Mouse (Mus musculus) bone marrow, adult 2 months (tissue): ENCODE measurements around the gene Olfr194. TPM values are rescaled to one million over a fixed set of nuclear protein-coding genes. Genes with fewer than 3 reads are reported as not detected.
"Not testable (repeated sequence)": the region's sequence is repeated elsewhere in the genome, so short reads cannot be mapped to it uniquely, and the experiment has no call there.

ENCODE experiments used
- H3K27ac ChIP-seq: fragments of 200-500 bp; 2 replicates; pipeline ENCODE4 v1.5.1; 2012; ENCODE audit warnings: low read depth, mild to moderate bottlenecking, control low read depth, inconsistent platforms, low read length; ENCODE audit not compliant: control insufficient read depth, poor library complexity, insufficient read depth
- H3K4me1 ChIP-seq: fragments of 200-500 bp; 2 replicates; pipeline ENCODE4 v1.6.1; 2011; ENCODE audit warnings: low read length; ENCODE audit not compliant: control insufficient read depth, insufficient read depth
- H3K4me3 ChIP-seq: fragments of 200-500 bp; replicated peaks from 2 replicates; pipeline ENCODE3; 2011; ENCODE audit warnings: mild to moderate bottlenecking, low read depth, low read length, control low read depth; ENCODE audit not compliant: control insufficient read depth
- CTCF ChIP-seq: fragments of 200-500 bp; IDR thresholded peaks from 2 replicates; pipeline ENCODE4 v1.5.1; 2011; ENCODE audit warnings: low read length, control low read depth; ENCODE audit not compliant: control insufficient read depth, insufficient read depth
- POLR2A ChIP-seq: fragments of 200-500 bp; IDR thresholded peaks from 2 replicates; pipeline ENCODE4 v1.6.1; 2011; ENCODE audit warnings: low read depth, mild to moderate bottlenecking, control low read depth, low read length, borderline replicate concordance; ENCODE audit not compliant: control insufficient read depth
- WGBS: fragments of 180-500 bp; shearing (Covaris S2); methylation state at CpG from one replicate; pipeline ENCODE4 v1.1.7; 2018; 5-methylcytosine and 5-hydroxymethylcytosine counted together
- polyA plus RNA-seq: library from polyadenylated mRNA; stranded (reverse); fragments of >200 nt; gene quantifications from 2 replicates; pipeline ENCODE4 v1.2.4, GENCODE M21; 2011; ENCODE audit warnings: low replicate concordance; ENCODE audit not compliant: missing spikeins, insufficient read depth, insufficient read length

The Olfr194 gene
- polyA plus RNA-seq, result not detected in 2 replicates

- Histone ChIP-seq H3K27ac (no peak within 1 kb of the TSS), H3K4me1 (no peaks in the 10 kb centered on the region), H3K4me3 (no peak within 1 kb of the TSS)
- TF ChIP-seq POLR2A (no peak), CTCF (no peak)
Observed at GRCm38 (mm10) chr16:59120969-59121368, at the start of gene Olfr194. Gene Olfr194 (minus strand): TSS chr16:59121069.

GRCm38 (mm10) chr16:59170354-59170753 lies 49.5 kb upstream of the Olfr194 start, which contains the start of gene Olfr196:
Gene Olfr196 (minus strand): TSS chr16:59170454.
- TF ChIP-seq POLR2A (no peak), CTCF (no peak)
- no peaks in the 10 kb centered on the region for H3K4me1 ChIP-seq
- H3K4me3 ChIP-seq, result no peak within 1 kb of the TSS
- H3K27ac ChIP-seq, result no peak within 1 kb of the TSS
- 60% methylated on average over 3 of the region's 3 CpGs for WGBS

GRCm38 (mm10) chr16:59151996-59152395 lies 31.1 kb upstream of the Olfr194 start:
- no peak overlapping the region for H3K4me3 ChIP-seq
- H3K4me1 ChIP-seq, result no peaks in the 10 kb centered on the region
- H3K27ac ChIP-seq, result no peak overlapping the region
- WGBS, result 74% methylated on average over 2 of the region's 2 CpGs
- TF ChIP-seq POLR2A, result no peak
- TF ChIP-seq CTCF, result no peak

- TF ChIP-seq CTCF, result no peak
- TF ChIP-seq POLR2A, result no peak
- WGBS, result 77% methylated on average over 1 of the region's 1 CpGs
- Histone ChIP-seq H3K27ac (no peak within 1 kb of the TSS), H3K4me1 (no peaks in the 10 kb centered on the region), H3K4me3 (no peak within 1 kb of the TSS)
Observed at GRCm38 (mm10) chr16:59146746-59147145, 25.9 kb upstream of the Olfr194 start, which contains the start of gene Olfr195. Gene Olfr195 (plus strand): TSS chr16:59147046.

- no peaks in the 10 kb centered on the region for H3K4me1 ChIP-seq
- no peak overlapping the region for H3K27ac ChIP-seq
- TF ChIP-seq CTCF (no peak), POLR2A (no peak)
- H3K4me3 ChIP-seq, result no peak overlapping the region
Observed at GRCm38 (mm10) chr16:59141105-59141504, 20.2 kb upstream of the Olfr194 start.

GRCm38 (mm10) chr16:59130740-59131139 lies 9.9 kb upstream of the Olfr194 start:
- TF ChIP-seq CTCF (no peak), POLR2A (no peak)
- Histone ChIP-seq H3K27ac (no peak overlapping the region), H3K4me3 (no peak overlapping the region), H3K4me1 (no peaks in the 10 kb centered on the region)
- WGBS, result 79% methylated on average over 1 of the region's 1 CpGs

- TF ChIP-seq CTCF, result no peak
- no peak for TF ChIP-seq POLR2A
- no peaks in the 10 kb centered on the region for H3K4me1 ChIP-seq
- no peak within 1 kb of the TSS for H3K4me3 ChIP-seq
- 70% methylated on average over 1 of the region's 1 CpGs for WGBS
- no peak within 1 kb of the TSS for H3K27ac ChIP-seq
Observed at GRCm38 (mm10) chr16:59111781-59112180, 9.1 kb downstream of the Olfr194 start, which contains the start of gene Olfr193. Gene Olfr193 (minus strand): TSS chr16:59111881.

GRCm38 (mm10) chr16:59108522-59108921 lies 12.3 kb downstream of the Olfr194 start:
- H3K4me1 ChIP-seq, H3K4me3 ChIP-seq, H3K27ac ChIP-seq: not testable (repeated sequence)
- WGBS, result 50% methylated on average over 5 of the region's 5 CpGs

GRCm38 (mm10) chr16:59105312-59105711 lies 15.6 kb downstream of the Olfr194 start:
- 64% methylated on average over 2 of the region's 2 CpGs for WGBS
- Histone ChIP-seq H3K4me1 (no peaks in the 10 kb centered on the region), H3K4me3 (no peak overlapping the region), H3K27ac (no peak overlapping the region)
- TF ChIP-seq POLR2A (no peak), CTCF (no peak)

- H3K4me1 ChIP-seq, H3K27ac ChIP-seq, H3K4me3 ChIP-seq: not testable (repeated sequence)
- 42% methylated on average over 1 of the region's 1 CpGs for WGBS
Observed at GRCm38 (mm10) chr16:59089722-59090121, 31.1 kb downstream of the Olfr194 start, which contains the start of gene Olfr191. Gene Olfr191 (minus strand): TSS chr16:59089822.

GRCm38 (mm10) chr16:59081113-59081512 lies 39.8 kb downstream of the Olfr194 start:
- not testable (repeated sequence) for H3K27ac ChIP-seq, H3K4me3 ChIP-seq, H3K4me1 ChIP-seq
- WGBS, result 64% methylated on average over 2 of the region's 2 CpGs
